Mouse (Mus musculus) liver, adult 2 months (tissue): Measurements from ENCODE around the gene Zbtb9. TPM values are rescaled to one million over a fixed set of nuclear protein-coding genes. Genes with fewer than 3 reads are reported as not detected.
"Not testable (repeated sequence)": the region's sequence is repeated elsewhere in the genome, so short reads cannot be mapped to it uniquely, and the experiment has no call there.

ENCODE experiments used
- DNase-seq: peaks from one replicate; pipeline ENCODE4 v3.0.0-alpha.2; 2011; ENCODE audit warnings: low read depth, low spot score; ENCODE audit errors: extremely low read depth
- H3K27ac ChIP-seq: fragments of 200-500 bp; replicated peaks from 2 replicates; pipeline ENCODE4 v1.5.1; 2012; ENCODE audit warnings: low read depth, mild to moderate bottlenecking, control low read depth, inconsistent platforms, low read length; ENCODE audit not compliant: insufficient read depth
- H3K27me3 ChIP-seq: fragments of 200-500 bp; 2 replicates; pipeline ENCODE4 v1.6.1; 2012; ENCODE audit warnings: mild to moderate bottlenecking, moderate library complexity, low read length, inconsistent platforms; ENCODE audit not compliant: control insufficient read depth, insufficient read depth
- H3K36me3 ChIP-seq: fragments of 200-500 bp; 2 replicates; pipeline ENCODE4 v1.6.1; 2012; ENCODE audit warnings: low read length, inconsistent platforms; ENCODE audit not compliant: control insufficient read depth, insufficient read depth
- H3K4me1 ChIP-seq: fragments of 200-500 bp; 2 replicates; pipeline ENCODE4 v1.6.1; 2011; ENCODE audit warnings: low read length; ENCODE audit not compliant: control insufficient read depth, insufficient read depth
- H3K4me3 ChIP-seq: fragments of 200-500 bp; 2 replicates; pipeline ENCODE4 v1.5.1; 2011; ENCODE audit warnings: low read depth, mild to moderate bottlenecking, control low read depth, low read length, moderate library complexity; ENCODE audit not compliant: insufficient read depth
- H3K79me2 ChIP-seq: fragments of 200-500 bp; 2 replicates; pipeline ENCODE4 v1.6.1; 2012; ENCODE audit warnings: inconsistent platforms, mild to moderate bottlenecking, low read length, moderate library complexity; ENCODE audit not compliant: control insufficient read depth, insufficient read depth
- H3K9ac ChIP-seq: fragments of 200-500 bp; 2 replicates; pipeline ENCODE4 v1.6.1; 2012; ENCODE audit warnings: low read depth, mild to moderate bottlenecking, control low read depth, inconsistent platforms, low read length
- CTCF ChIP-seq: fragments of 200-500 bp; IDR thresholded peaks from 2 replicates; pipeline ENCODE4 v1.5.1; 2011; ENCODE audit warnings: low read depth, low read length, control low read depth
- POLR2A ChIP-seq: fragments of 200-500 bp; IDR thresholded peaks from 2 replicates; pipeline ENCODE4 v1.6.1; 2011; ENCODE audit warnings: low read length, control low read depth; ENCODE audit not compliant: insufficient read depth; ENCODE audit errors: extremely low read depth
- WGBS: fragments of 180-500 bp; shearing (Covaris S2); methylation state at CpG from one replicate; pipeline ENCODE4 v1.1.7; 2018; 5-methylcytosine and 5-hydroxymethylcytosine counted together
- polyA plus RNA-seq: library from polyadenylated mRNA; depleted of rRNA; stranded (reverse); fragments of >200 nt; gene quantifications from 2 replicates; pipeline ENCODE4 v1.2.3, GENCODE M21; 2012
- total RNA-seq: library from RNA; depleted of rRNA; stranded (reverse); fragments of >200 nt; gene quantifications from 2 replicates; pipeline ENCODE4 v1.2.3, GENCODE M21; 2014

Zbtb9 gene
- total and polyA plus RNA-seq, 2 experiments: 3.3 to 3.6 TPM

GRCm38 (mm10) chr17:26971247-26971905, 1.6 kb upstream of the Zbtb9 start:
- H3K79me2 ChIP-seq: peaks cover 10% of the 10 kb centered on the region
- no peak for DNase-seq
- H3K4me3 ChIP-seq: no peak overlapping the region
- H3K27me3 ChIP-seq: no peaks in the 10 kb centered on the region
- H3K27ac ChIP-seq: no peak overlapping the region
- H3K9ac ChIP-seq: no peak overlapping the region
- H3K4me1 ChIP-seq: peaks cover 4% of the 10 kb centered on the region; the same call in 1 of the 2 replicates
- 85% methylated on average over 8 of the region's 8 CpGs for WGBS
- TF ChIP-seq POLR2A: no peak
- H3K36me3 ChIP-seq: no peaks in the 10 kb centered on the region

- TF ChIP-seq POLR2A (no peak), CTCF (no peak)
- Histone ChIP-seq H3K79me2 (peaks cover 10% of the 10 kb centered on the region), H3K27me3 (no peaks in the 10 kb centered on the region), H3K4me1 (peaks cover 4% of the 10 kb centered on the region; the same call in 1 of the 2 replicates), H3K36me3 (no peaks in the 10 kb centered on the region), H3K4me3 (peak overlapping the region; percentile 67; the same call in 1 of the 2 replicates), H3K27ac (no peak overlapping the region), H3K9ac (peak overlapping the region; percentile 83)
- no peak for DNase-seq
- 10% methylated on average over 3 of the region's 3 CpGs for WGBS
These were observed 860 bp upstream of the Zbtb9 start for GRCm38 (mm10) chr17:26972107-26972506.

DNA sequence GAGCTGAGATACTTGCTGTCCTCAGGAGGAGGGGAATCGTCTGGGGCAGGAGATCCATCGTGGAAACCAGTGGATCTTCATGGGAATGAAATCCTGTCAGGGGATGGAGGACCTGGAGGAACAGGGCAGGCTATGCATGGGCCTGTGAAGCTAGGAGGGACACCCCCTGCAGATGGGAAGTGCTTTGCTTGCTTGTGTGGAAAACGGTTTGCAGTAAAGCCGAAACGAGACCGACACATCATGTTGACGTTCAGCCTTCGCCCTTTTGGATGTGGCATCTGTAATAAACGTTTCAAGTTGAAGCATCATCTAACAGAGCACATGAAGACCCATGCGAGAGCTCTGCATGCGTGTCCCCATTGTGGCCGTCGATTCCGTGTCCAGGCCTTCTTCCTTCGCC, 1.6 kb downstream of the Zbtb9 start:
- H3K9ac ChIP-seq: no peak overlapping the region
- no peak for TF ChIP-seq CTCF
- TF ChIP-seq POLR2A: no peak
- peaks cover 10% of the 10 kb centered on the region for H3K79me2 ChIP-seq
- WGBS: 91% methylated on average over 15 of the region's 15 CpGs
- 0 out of 2 replicates have a peak, but pooled peaks cover 2% of the 10 kb centered on the region for H3K36me3 ChIP-seq
- no peaks in the 10 kb centered on the region for H3K27me3 ChIP-seq
- DNase-seq: no peak
- no peak overlapping the region for H3K4me3 ChIP-seq
- H3K27ac ChIP-seq: no peak overlapping the region
- peaks cover 4% of the 10 kb centered on the region; the same call in 1 of the 2 replicates for H3K4me1 ChIP-seq

DNA sequence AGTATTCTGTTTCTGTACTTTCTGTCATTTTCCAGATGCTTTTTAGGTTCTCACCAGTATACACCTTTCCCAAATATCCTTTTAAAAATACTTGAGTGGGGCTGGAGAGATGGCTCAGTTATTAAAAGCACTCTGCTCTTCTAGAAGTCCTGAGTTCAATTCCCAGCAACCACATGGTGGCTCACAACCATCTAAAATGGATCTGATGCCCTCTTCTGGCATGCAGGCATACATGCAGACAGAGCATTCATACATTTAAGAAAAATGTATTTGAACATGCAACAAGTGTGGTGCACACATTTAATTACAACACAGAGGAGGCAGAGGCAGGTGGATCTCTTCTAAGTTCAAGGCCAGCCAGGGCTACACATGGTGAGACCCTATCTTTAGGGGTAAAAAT, 2.4 kb downstream of the Zbtb9 start:
- 0 out of 2 replicates have a peak, but pooled peaks cover 2% of the 10 kb centered on the region for H3K36me3 ChIP-seq
- no peak overlapping the region for H3K27ac ChIP-seq
- H3K4me3 ChIP-seq: no peak overlapping the region
- no peak for DNase-seq
- H3K9ac ChIP-seq: no peak overlapping the region
- H3K27me3 ChIP-seq: no peaks in the 10 kb centered on the region
- H3K79me2 ChIP-seq: peaks cover 10% of the 10 kb centered on the region
- no peak for TF ChIP-seq CTCF
- TF ChIP-seq POLR2A: no peak
- H3K4me1 ChIP-seq: peaks cover 4% of the 10 kb centered on the region; the same call in 1 of the 2 replicates

DNA sequence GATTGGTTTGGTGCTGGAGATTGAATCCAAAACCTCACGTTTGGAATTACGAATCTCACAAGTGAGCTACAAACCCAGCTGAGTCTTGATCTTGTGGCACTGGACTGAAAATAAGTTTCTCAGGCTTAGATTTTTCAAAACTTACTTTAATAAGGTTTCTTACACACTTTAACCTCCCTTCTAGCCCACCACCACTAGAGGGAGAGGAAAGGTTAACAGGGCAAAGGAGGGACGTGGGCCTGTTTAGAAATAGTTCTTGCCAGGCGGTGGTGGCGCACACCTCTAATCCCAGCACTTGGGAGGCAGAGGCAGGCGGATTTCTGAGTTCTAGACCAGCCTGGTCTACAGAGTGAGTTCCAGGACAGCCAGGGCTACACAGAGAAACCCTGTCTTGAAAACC, 4.4 kb downstream of the Zbtb9 start:
- not testable (repeated sequence) for H3K27me3 ChIP-seq, H3K9ac ChIP-seq, H3K79me2 ChIP-seq, H3K27ac ChIP-seq, H3K36me3 ChIP-seq, H3K4me3 ChIP-seq, H3K4me1 ChIP-seq, DNase-seq
- whole genome bisulfite sequencing: 92% methylated on average over 6 of the region's 6 CpGs

DNA sequence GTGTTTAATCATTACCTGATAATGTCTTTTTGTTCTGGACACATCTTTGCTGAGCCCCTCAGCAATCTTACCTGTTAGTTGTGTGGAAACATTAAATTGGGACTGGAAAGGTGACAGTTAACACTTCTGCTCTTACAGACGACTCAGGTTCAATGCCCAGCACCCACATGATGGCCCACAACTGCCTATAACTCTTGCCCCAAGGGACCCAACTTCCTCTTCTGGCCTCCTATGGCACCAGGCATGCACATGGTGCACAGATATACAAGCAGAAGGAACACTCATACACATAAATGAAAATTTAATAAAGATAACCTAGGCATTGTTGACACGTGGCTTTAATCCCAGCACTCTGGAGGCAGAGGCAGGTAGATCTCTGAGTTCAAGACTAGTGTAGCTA, 6.5 kb downstream of the Zbtb9 start:
- 66% methylated on average over 2 of the region's 2 CpGs for WGBS
- Histone ChIP-seq H3K36me3 (0 out of 2 replicates have a peak, but pooled peaks cover 2% of the 10 kb centered on the region), H3K9ac (no peak overlapping the region)

More for the DNA sequence above, 6.5 kb downstream of the Zbtb9 start:
- H3K27ac ChIP-seq: no peak overlapping the region
- TF ChIP-seq CTCF (no peak), POLR2A (no peak)
- no peaks in the 10 kb centered on the region; the same call in 1 of the 2 replicates for H3K4me1 ChIP-seq
- DNase-seq: no peak
- H3K27me3 ChIP-seq: no peaks in the 10 kb centered on the region
- no peaks in the 10 kb centered on the region; the same call in 1 of the 2 replicates for H3K79me2 ChIP-seq
- no peak overlapping the region for H3K4me3 ChIP-seq
